In genomic region chr7:7295595-7295994, GRCm38 (mm10) we compare ENCODE assay signal across 8 mouse cellular contexts. TPM values are rescaled to one million over a fixed set of nuclear protein-coding genes. Genes with fewer than 3 reads are reported as not detected.
DNase-seq lines count a peak whose midpoint lies in the region; ATAC-seq and TF ChIP-seq lines count a peak whose summit lies in the region.

No protein-coding gene starts in this region.

- H3K27ac ChIP-seq in cortical plate, adult 2 months (ENCODE audit: insufficient read depth, low read length): no peak overlapping the region

- no peak for TF ChIP-seq POLR2A in cortical plate, adult 2 months (IDR thresholded peaks at IDR 0.05; ENCODE audit: extremely low read depth, insufficient read depth, low read length)

- H3K4me3 ChIP-seq in cortical plate, adult 2 months (ENCODE audit: insufficient read depth, low read length): no peak overlapping the region

- peak; percentile 51 for TF ChIP-seq CTCF in cortical plate, adult 2 months (IDR thresholded peaks at IDR 0.05; ENCODE audit: extremely low read depth, insufficient read depth, low read length)

- ATAC-seq in monocyte, adult 5-6 weeks (replicated peaks; ENCODE audit: insufficient number of reproducible peaks, low FRiP score, low TSS enrichment, poor library complexity, severe bottlenecking): peak; percentile 34

- peak; percentile 46 to 52 for DNase-seq in frontal cortex, postnatal 10 days (ENCODE audit: low spot score in 2 of 2)
- DNase-seq in frontal cortex, postnatal 14 days (ENCODE audit: low spot score in 2 of 2): no peak
- DNase-seq in 3134 (ENCODE audit: extremely low read depth, insufficient read length, low spot score) (peak; percentile 14), R1 (ENCODE audit: low read depth, low spot score) (peak; percentile 64)
- DNase-seq in kidney, postnatal 4 days: peak; percentile 55 to 57
- peak; percentile 6 for DNase-seq in yolk sac, embryonic 10.5 days (ENCODE audit: low spot score)

- H3K4me1 ChIP-seq in cortical plate, adult 2 months (ENCODE audit: control insufficient read depth, insufficient read depth, low read length): peaks cover 4% of the 10 kb centered on the region

RNA-seq across cellular contexts. Expression of gene Clcn4, which starts 5.1 kb away (rescaled TPM):
- 94.9 and 96.7 TPM in 2 replicates for polyA plus RNA-seq in cortical plate, adult 2 months (2012; rRNA removed)
- 55.4 to 74.2 TPM (median 57.1 TPM) in 3 replicates for total RNA-seq in monocyte, adult 5-6 weeks (2017)

RNA-seq across cellular contexts. Expression of gene Gm45844, which starts 17.5 kb away (rescaled TPM):
- polyA plus RNA-seq in cortical plate, adult 2 months (2012; rRNA removed): 8.3 and 9.2 TPM in 2 replicates
- 0.21 to 0.39 TPM in 2 of 3 replicates, not detected in the other for total RNA-seq in monocyte, adult 5-6 weeks (2017)

RNA-seq across cellular contexts. Expression of gene Vmn2r30, which starts 41.8 kb away (rescaled TPM):
- polyA plus RNA-seq in cortical plate, adult 2 months (2012; rRNA removed): 0.02 TPM in 1 of 2 replicates, not detected in the other
- total RNA-seq in monocyte, adult 5-6 weeks (2017): not detected in 3 replicates

RNA-seq across cellular contexts. Expression of gene Vmn2r29, which starts 48.5 kb away (rescaled TPM):
- polyA plus RNA-seq in cortical plate, adult 2 months (2012; rRNA removed): 3.9 and 4.7 TPM in 2 replicates
- 1.6 TPM in 1 of 3 replicates, not detected in the others for total RNA-seq in monocyte, adult 5-6 weeks (2017)

Comparison
In these comparisons a context has a peak if more than half of its experiments do, and no peak if none do; other contexts are left out.
1. DNase-seq: peak in frontal cortex, postnatal 10 days (2 of 2), 3134 (single experiment), R1 (single experiment), kidney, postnatal 4 days (2 of 2) and yolk sac, embryonic 10.5 days (single experiment); none in frontal cortex, postnatal 14 days (0 of 2).